ENCODE assay signal across 26 mouse cellular contexts in the genomic region with DNA sequence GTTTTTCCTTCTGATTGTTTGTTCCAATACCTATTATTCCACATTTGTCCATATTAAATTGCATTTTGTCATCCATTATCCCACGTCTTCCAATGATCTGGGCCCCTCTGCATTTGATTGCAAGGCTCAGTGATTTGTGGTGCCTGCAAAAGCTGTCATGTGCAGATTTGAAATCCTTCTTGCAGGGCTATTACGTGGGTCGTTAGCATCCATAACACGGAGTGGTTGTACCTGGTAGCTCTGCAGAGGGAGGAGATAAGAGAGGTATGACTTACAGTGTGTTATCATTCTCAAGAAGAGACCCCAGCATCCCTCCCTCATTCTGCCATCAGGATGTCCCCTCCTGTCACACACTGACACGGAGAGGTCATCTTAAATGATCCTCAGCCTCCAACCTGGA.
DNase-seq lines count a peak whose midpoint lies in the region; ATAC-seq lines count a peak whose summit lies in the region.
"Had no signal": no experiment of that assay in that cellular context is flagged by ENCODE, and none has a peak within 500 bp of the region (broad histone marks: within the 10 kb centered on the region; RNA-seq: fewer than 3 reads in every experiment).

No protein-coding gene starts in this region.

- no peaks in the 10 kb centered on the region for H3K9me3 ChIP-seq in forebrain, embryonic 12.5 days
- H3K9me3 ChIP-seq in forebrain, embryonic 16.5 days (ENCODE audit: control insufficient read depth, low read length), result no peaks in the 10 kb centered on the region
- no peaks in the 10 kb centered on the region for H3K9me3 ChIP-seq in midbrain, embryonic 11.5 days (ENCODE audit: control insufficient read depth, low read length)
- H3K9me3 ChIP-seq in midbrain, embryonic 10.5 days (replicated peaks), result no peaks in the 10 kb centered on the region
- H3K9me3 ChIP-seq in midbrain, embryonic 16.5 days (replicated peaks; ENCODE audit: control insufficient read depth, low read length, poor library complexity, severe bottlenecking), result no peaks in the 10 kb centered on the region
- H3K9me3 ChIP-seq in liver, embryonic 11.5 days (ENCODE audit: control insufficient read depth, low read length), result no peaks in the 10 kb centered on the region
- H3K9me3 ChIP-seq: heart, embryonic 15.5 days; intestine, embryonic 15.5 days had no signal

- 47% methylated on average over 5 of the region's 5 CpGs for WGBS in forebrain, embryonic 12.5 days
- WGBS in forebrain, embryonic 16.5 days, result 49% methylated on average over 5 of the region's 5 CpGs
- WGBS in midbrain, embryonic 11.5 days, result 62% methylated on average over 5 of the region's 5 CpGs
- 70% methylated on average over 5 of the region's 5 CpGs for WGBS in midbrain, embryonic 10.5 days
- 31% methylated on average over 5 of the region's 5 CpGs for WGBS in midbrain, embryonic 16.5 days
- 56% methylated on average over 5 of the region's 5 CpGs for WGBS in liver, embryonic 11.5 days

- DNase-seq in midbrain, embryonic 11.5 days (ENCODE audit: low spot score, missing footprints), result peak; percentile 81
- no peak for DNase-seq in midbrain, embryonic 10.5 days (ENCODE audit: low spot score)
- DNase-seq in kidney, postnatal 25 days, result no peak
- no peak for DNase-seq in liver, embryonic 11.5 days (ENCODE audit: low spot score)
- DNase-seq in retina, embryonic 14.5 days (ENCODE audit: low spot score), result no peak
- DNase-seq: adrenal gland, adult 8-10 months; cerebellum, adult 2 months; cerebellum, postnatal 36 days; embryo, embryonic 11 days; gastrocnemius, adult 2 months; heart, postnatal 4 days; kidney, adult 8-10 months; kidney, postnatal 10 days; layer of hippocampus, postnatal 36 days; liver, postnatal 0 days; lung, postnatal 10 days; thymus, adult 2 months; thymus, postnatal 4 days had no signal

- H3K4me2 ChIP-seq in forebrain, embryonic 12.5 days, result no peak overlapping the region
- no peak overlapping the region for H3K4me2 ChIP-seq in forebrain, embryonic 16.5 days (ENCODE audit: low read length)
- no peak overlapping the region for H3K4me2 ChIP-seq in midbrain, embryonic 11.5 days
- no peak overlapping the region for H3K4me2 ChIP-seq in midbrain, embryonic 16.5 days (ENCODE audit: low read length)
- no peak overlapping the region for H3K4me2 ChIP-seq in liver, embryonic 11.5 days
- H3K4me2 ChIP-seq: heart, embryonic 15.5 days; intestine, embryonic 15.5 days had no signal

- H3K36me3 ChIP-seq in forebrain, embryonic 12.5 days (replicated peaks), result no peaks in the 10 kb centered on the region
- H3K36me3 ChIP-seq in forebrain, embryonic 16.5 days (ENCODE audit: control insufficient read depth, insufficient read depth), result no peaks in the 10 kb centered on the region
- no peaks in the 10 kb centered on the region for H3K36me3 ChIP-seq in midbrain, embryonic 11.5 days (ENCODE audit: control insufficient read depth, insufficient read depth, low read length)
- H3K36me3 ChIP-seq in midbrain, embryonic 10.5 days, result no peaks in the 10 kb centered on the region
- H3K36me3 ChIP-seq in midbrain, embryonic 16.5 days (ENCODE audit: control insufficient read depth, insufficient read depth, low read length), result no peaks in the 10 kb centered on the region
- H3K36me3 ChIP-seq in liver, embryonic 11.5 days (ENCODE audit: control insufficient read depth, insufficient read depth, low read length), result no peaks in the 10 kb centered on the region
- H3K36me3 ChIP-seq: heart, embryonic 15.5 days; intestine, embryonic 15.5 days had no signal

- no peak overlapping the region for H3K27ac ChIP-seq in forebrain, embryonic 12.5 days
- no peak overlapping the region for H3K27ac ChIP-seq in forebrain, embryonic 16.5 days (ENCODE audit: low read length)
- no peak overlapping the region for H3K27ac ChIP-seq in midbrain, embryonic 11.5 days (ENCODE audit: low read depth, low read length)
- H3K27ac ChIP-seq in midbrain, embryonic 10.5 days (replicated peaks), result no peak overlapping the region; the same call in 1 of the 2 replicates
- no peak overlapping the region for H3K27ac ChIP-seq in midbrain, embryonic 16.5 days (ENCODE audit: low read length)
- no peak overlapping the region for H3K27ac ChIP-seq in liver, embryonic 11.5 days (ENCODE audit: low read depth, low read length)
- H3K27ac ChIP-seq: gastrocnemius, adult 2 months; heart, embryonic 15.5 days; intestine, embryonic 15.5 days; layer of hippocampus, adult 2 months; stomach, postnatal 0 days had no signal

- H3K4me3 ChIP-seq in forebrain, embryonic 12.5 days (replicated peaks), result no peak overlapping the region
- no peak overlapping the region for H3K4me3 ChIP-seq in forebrain, embryonic 16.5 days (replicated peaks; ENCODE audit: low read length)
- no peak overlapping the region for H3K4me3 ChIP-seq in midbrain, embryonic 11.5 days (ENCODE audit: low read depth, low read length)
- no peak overlapping the region for H3K4me3 ChIP-seq in midbrain, embryonic 10.5 days
- H3K4me3 ChIP-seq in midbrain, embryonic 16.5 days (ENCODE audit: low read depth, low read length), result no peak overlapping the region
- no peak overlapping the region for H3K4me3 ChIP-seq in liver, embryonic 11.5 days (ENCODE audit: low read depth, low read length)
- H3K4me3 ChIP-seq: gastrocnemius, adult 2 months; heart, embryonic 15.5 days; intestine, embryonic 15.5 days; layer of hippocampus, adult 2 months had no signal

- H3K27me3 ChIP-seq in forebrain, embryonic 12.5 days, result no peaks in the 10 kb centered on the region
- no peaks in the 10 kb centered on the region for H3K27me3 ChIP-seq in forebrain, embryonic 16.5 days (replicated peaks; ENCODE audit: control insufficient read depth, insufficient read depth, low read length)
- no peaks in the 10 kb centered on the region for H3K27me3 ChIP-seq in midbrain, embryonic 11.5 days (ENCODE audit: control insufficient read depth, insufficient read depth, low read length)
- H3K27me3 ChIP-seq in midbrain, embryonic 10.5 days (ENCODE audit: low read depth, poor library complexity, severe bottlenecking), result no peaks in the 10 kb centered on the region
- H3K27me3 ChIP-seq in midbrain, embryonic 16.5 days (ENCODE audit: control insufficient read depth, insufficient read depth, low read depth, low read length), result no peaks in the 10 kb centered on the region
- no peaks in the 10 kb centered on the region for H3K27me3 ChIP-seq in liver, embryonic 11.5 days (replicated peaks; ENCODE audit: control insufficient read depth, insufficient read depth, low read length)
- H3K27me3 ChIP-seq: heart, embryonic 15.5 days; intestine, embryonic 15.5 days had no signal

- no peaks in the 10 kb centered on the region for H3K4me1 ChIP-seq in forebrain, embryonic 12.5 days
- H3K4me1 ChIP-seq in forebrain, embryonic 16.5 days (replicated peaks; ENCODE audit: control insufficient read depth, insufficient read depth, low read length), result no peaks in the 10 kb centered on the region
- no peaks in the 10 kb centered on the region for H3K4me1 ChIP-seq in midbrain, embryonic 11.5 days (ENCODE audit: control insufficient read depth, insufficient read depth, low read length)
- H3K4me1 ChIP-seq in midbrain, embryonic 10.5 days, result no peaks in the 10 kb centered on the region
- no peaks in the 10 kb centered on the region for H3K4me1 ChIP-seq in midbrain, embryonic 16.5 days (ENCODE audit: control insufficient read depth, insufficient read depth, low read length)
- no peaks in the 10 kb centered on the region for H3K4me1 ChIP-seq in liver, embryonic 11.5 days (replicated peaks; ENCODE audit: control insufficient read depth, insufficient read depth, low read length)
- H3K4me1 ChIP-seq: heart, embryonic 15.5 days; intestine, embryonic 15.5 days had no signal

- 0 out of 2 replicates have a peak, but pooled peaks have one; percentile 27 for ATAC-seq in forebrain, embryonic 12.5 days (ENCODE audit: low FRiP score)
- no peak for ATAC-seq in forebrain, embryonic 16.5 days
- ATAC-seq in midbrain, embryonic 11.5 days (ENCODE audit: low FRiP score), result peak; percentile 9; the same call in 1 of the 2 replicates
- ATAC-seq in midbrain, embryonic 16.5 days, result peak; percentile 66; the same call in 1 of the 2 replicates
- ATAC-seq in liver, embryonic 11.5 days (replicated peaks; ENCODE audit: low FRiP score), result no peak
- ATAC-seq: activated CD4-positive, CD25-positive, alpha-beta regulatory T cell, adult 4 months; intestine, embryonic 15.5 days; liver, postnatal 0 days had no signal

- no peak overlapping the region for H3K9ac ChIP-seq in forebrain, embryonic 12.5 days
- no peak overlapping the region for H3K9ac ChIP-seq in forebrain, embryonic 16.5 days (replicated peaks; ENCODE audit: low read depth, low read length)
- H3K9ac ChIP-seq in midbrain, embryonic 11.5 days (ENCODE audit: low read length), result no peak overlapping the region
- no peak overlapping the region for H3K9ac ChIP-seq in midbrain, embryonic 16.5 days (ENCODE audit: low read depth, low read length)
- no peak overlapping the region for H3K9ac ChIP-seq in liver, embryonic 11.5 days (ENCODE audit: low read depth, low read length)
- H3K9ac ChIP-seq: heart, embryonic 15.5 days; intestine, embryonic 15.5 days; liver, postnatal 0 days had no signal

Comparison
In these comparisons a context has a peak if more than half of its experiments do, and no peak if none do; other contexts are left out.
1. ATAC-seq: peak in forebrain, embryonic 12.5 days (single experiment), midbrain, embryonic 11.5 days (single experiment) and midbrain, embryonic 16.5 days (single experiment); none in forebrain, embryonic 16.5 days (single experiment) and liver, embryonic 11.5 days (single experiment).